Mouse (Mus musculus): Measurements from ENCODE around the gene Tomm40. TPM values are rescaled to one million over a fixed set of nuclear protein-coding genes. Genes with fewer than 3 reads are reported as not detected.

Gene Tomm40
- total RNA-seq, 4 experiments from 2014 or later: 119 to 134 (median 125) TPM

GRCm38 (mm10) chr7:19744590-19745385 lies 29.6 kb upstream of the Tomm40 start:
- DNase-seq: peak; percentile 81

GRCm38 (mm10) chr7:19743791-19744190 lies 28.6 kb upstream of the Tomm40 start:
- no peak for DNase-seq

- no peak for DNase-seq
Measured at GRCm38 (mm10) chr7:19742468-19742867, 27.2 kb upstream of the Tomm40 start.

GRCm38 (mm10) chr7:19741329-19742031 lies 26.2 kb upstream of the Tomm40 start:
- no peak for DNase-seq

- DNase-seq: no peak
Measured at GRCm38 (mm10) chr7:19740269-19740668, 25.0 kb upstream of the Tomm40 start.

GRCm38 (mm10) chr7:19738771-19739170 lies 23.5 kb upstream of the Tomm40 start:
- DNase-seq: no peak

- DNase-seq: no peak
Measured at GRCm38 (mm10) chr7:19736389-19737057, 21.3 kb upstream of the Tomm40 start.

- no peak for DNase-seq
Measured at GRCm38 (mm10) chr7:19734178-19734666, 19.0 kb upstream of the Tomm40 start.

- DNase-seq: no peak
Measured at GRCm38 (mm10) chr7:19726541-19726940, 11.3 kb upstream of the Tomm40 start.

GRCm38 (mm10) chr7:19724167-19724566 lies 8.9 kb upstream of the Tomm40 start:
- DNase-seq: no peak

GRCm38 (mm10) chr7:19722754-19723195 lies 7.5 kb upstream of the Tomm40 start:
- DNase-seq: no peak

- DNase-seq: no peak
Measured at GRCm38 (mm10) chr7:19719200-19719599, 4.0 kb upstream of the Tomm40 start.

GRCm38 (mm10) chr7:19718297-19718952 lies 3.2 kb upstream of the Tomm40 start:
- no peak for DNase-seq

- DNase-seq: no peak
Measured at GRCm38 (mm10) chr7:19717346-19717745, 2.1 kb upstream of the Tomm40 start.

- no peak for DNase-seq
Measured at GRCm38 (mm10) chr7:19716822-19717221, 1.6 kb upstream of the Tomm40 start.

- no peak for DNase-seq
Measured at GRCm38 (mm10) chr7:19716055-19716682, 931 bp upstream of the Tomm40 start.

GRCm38 (mm10) chr7:19714836-19715235 lies 402 bp downstream of the Tomm40 start:
- no peak for DNase-seq

GRCm38 (mm10) chr7:19713598-19713997 lies 1.6 kb downstream of the Tomm40 start:
- DNase-seq: no peak

- no peak for DNase-seq
Measured at GRCm38 (mm10) chr7:19713196-19713595, 2.0 kb downstream of the Tomm40 start.

- DNase-seq: no peak
Measured at GRCm38 (mm10) chr7:19712414-19712813, 2.8 kb downstream of the Tomm40 start.

- DNase-seq: no peak
Measured at GRCm38 (mm10) chr7:19710650-19711049, 4.6 kb downstream of the Tomm40 start.

GRCm38 (mm10) chr7:19705271-19705670 lies 10.0 kb downstream of the Tomm40 start:
- no peak for DNase-seq

Measured in adrenal gland, adult 8-10 months (tissue).